Mouse (Mus musculus) spleen, adult 2 months (tissue): ENCODE results near the gene Asap3.

Source experiments
- CTCF ChIP-seq: fragments of 200-500 bp; IDR thresholded peaks from 2 replicates; pipeline ENCODE4 v1.5.1; 2011; ENCODE audit warnings: mild to moderate bottlenecking, inconsistent platforms; ENCODE audit not compliant: insufficient read depth, insufficient read length, insufficient replicate concordance; ENCODE audit errors: extremely low read depth
- POLR2A ChIP-seq: fragments of 200-500 bp; IDR thresholded peaks from 2 replicates; pipeline ENCODE4 v1.6.1; 2011; ENCODE audit warnings: low read depth, low read length, inconsistent platforms

- TF ChIP-seq POLR2A, result no peak
- TF ChIP-seq CTCF, result no peak
Measured at GRCm38 (mm10) chr4:136238669-136239068, 32.5 kb downstream of the Asap3 start.
